Mouse (Mus musculus) heart, adult 11 months (tissue): ENCODE measurements around the gene Krtcap2.

Source experiments
- DNase-seq: peaks from one replicate; pipeline ENCODE4 v3.0.0; 2022

The Krtcap2 gene

GRCm38 (mm10) chr3:89250435-89251040, 4.8 kb downstream of the Krtcap2 start:
- DNase-seq = peak; percentile 98

DNA sequence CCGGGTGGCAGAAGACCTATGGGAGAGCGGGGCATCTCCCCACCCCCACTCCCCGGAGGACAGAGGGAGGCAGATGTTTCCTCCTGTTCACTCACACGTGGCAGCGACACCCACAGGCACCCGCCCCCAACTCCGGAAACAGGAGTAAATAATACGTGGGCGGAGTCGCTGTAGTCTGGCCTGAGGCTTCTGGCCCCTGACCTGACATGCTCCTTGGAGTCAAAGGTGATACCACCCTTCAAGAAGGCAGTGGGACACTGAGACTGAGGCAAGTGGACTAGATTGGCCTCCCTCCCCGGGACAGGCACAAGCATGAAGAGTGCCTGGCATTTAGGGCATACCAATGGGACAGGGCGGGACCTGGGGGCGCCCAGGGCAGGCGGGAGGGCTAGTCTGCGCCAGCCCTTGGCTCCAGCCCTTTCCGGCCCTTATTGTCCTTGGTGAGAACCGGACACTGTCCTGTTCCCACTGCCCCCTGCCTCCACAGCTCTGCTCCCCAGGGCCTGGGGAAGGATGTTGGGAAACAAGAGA, 5.7 kb downstream of the Krtcap2 start:
- DNase-seq = peak; percentile 99

- no peak for DNase-seq
These were observed 9.2 kb downstream of the Krtcap2 start for GRCm38 (mm10) chr3:89254994-89255393.

DNA sequence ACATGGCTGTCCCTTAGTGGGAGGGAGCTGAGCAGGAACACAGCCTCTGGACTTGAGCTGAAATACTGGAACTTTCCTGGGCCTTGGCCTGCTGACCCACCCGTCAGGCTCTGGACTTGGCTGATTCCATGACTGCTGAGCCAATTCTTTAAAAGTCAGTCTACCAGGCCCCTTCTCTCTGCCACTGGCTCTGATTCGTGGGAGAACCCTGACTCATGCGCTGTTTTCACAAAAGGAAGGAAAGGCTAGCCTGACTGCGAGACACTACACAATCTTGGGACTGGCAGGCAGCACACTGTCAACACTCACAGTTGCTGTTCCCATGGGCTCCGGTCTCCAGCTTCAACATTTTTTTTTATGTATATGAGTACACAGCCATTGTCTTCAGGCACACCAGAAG, 10.4 kb downstream of the Krtcap2 start:
- peak; percentile 97 for DNase-seq

- no peak for DNase-seq
These were observed 13.3 kb downstream of the Krtcap2 start, which contains the start of gene Dpm3 for GRCm38 (mm10) chr3:89259076-89259475. TSS of gene Dpm3 (plus strand) at chr3:89259358.

DNA sequence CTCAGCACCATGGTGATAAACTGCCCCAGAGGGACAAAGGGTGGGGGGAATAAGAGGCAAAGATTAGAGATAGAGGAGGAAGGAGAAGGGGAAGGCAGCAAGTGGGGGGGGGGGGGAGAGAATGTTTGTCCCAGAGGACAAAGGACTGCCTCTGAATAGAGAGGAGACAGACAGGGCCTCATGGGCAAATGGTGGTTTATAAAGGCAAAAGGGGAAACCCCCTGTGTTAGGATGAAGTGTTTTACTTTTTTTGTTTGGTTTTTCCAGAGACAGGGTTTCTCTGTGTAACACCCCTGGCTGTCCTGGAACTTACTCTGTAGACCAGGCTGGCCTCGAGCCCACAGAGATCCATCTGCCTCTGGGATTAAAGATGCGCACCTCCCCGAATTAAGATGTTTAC, 14.4 kb downstream of the Krtcap2 start:
- DNase-seq = no peak

DNA sequence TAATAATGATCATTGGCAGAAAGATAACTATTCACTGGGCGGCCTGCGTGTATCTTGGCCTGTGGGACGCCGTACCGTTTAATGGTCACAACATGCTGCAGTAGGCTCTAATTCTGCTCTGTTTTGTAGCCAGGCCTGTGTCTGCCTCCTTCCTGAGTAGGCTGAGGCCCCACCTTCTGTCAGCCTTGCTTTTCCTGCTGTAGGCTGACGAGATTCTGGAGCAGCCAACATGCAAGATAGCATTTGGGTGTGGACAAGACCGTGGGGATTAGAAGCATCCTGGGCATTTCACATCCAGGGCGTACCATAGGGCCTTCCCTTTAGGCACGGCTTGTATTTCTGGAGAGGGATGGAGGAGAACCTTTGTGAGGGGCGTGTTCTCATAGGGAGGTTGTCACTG, 16.7 kb downstream of the Krtcap2 start:
- peak; percentile 98 for DNase-seq

GRCm38 (mm10) chr3:89266439-89266893, 20.7 kb downstream of the Krtcap2 start:
- peak; percentile 98 for DNase-seq

DNA sequence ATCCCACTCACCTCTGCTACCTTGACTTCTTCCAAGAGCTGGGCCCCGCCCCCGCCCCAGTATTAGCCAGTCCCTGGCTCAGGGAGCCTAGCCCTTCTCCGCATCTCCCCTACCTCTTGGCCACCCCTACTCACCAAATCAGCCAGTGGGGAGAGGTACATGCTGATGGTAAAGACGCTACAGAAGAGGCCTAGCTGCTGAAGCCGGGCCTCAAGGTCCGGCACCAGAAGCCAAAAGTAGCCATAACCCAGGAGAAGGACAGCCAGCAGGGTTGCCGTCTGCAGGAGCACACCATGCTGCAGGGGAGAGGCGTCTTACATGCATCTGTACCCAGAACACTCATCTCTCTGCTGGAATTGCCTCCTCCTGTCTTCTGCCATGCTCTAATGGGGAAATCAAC, 23.1 kb downstream of the Krtcap2 start:
- peak; percentile 88 for DNase-seq

- peak; percentile 99 for DNase-seq
These were observed 24.4 kb downstream of the Krtcap2 start, which contains the start of gene Slc50a1 for GRCm38 (mm10) chr3:89270051-89270755. TSS of gene Slc50a1 (minus strand) at chr3:89270570.

GRCm38 (mm10) chr3:89270891-89271290, 25.1 kb downstream of the Krtcap2 start:
- peak; percentile 98 for DNase-seq

- peak; percentile 95 for DNase-seq
These were observed 26.0 kb downstream of the Krtcap2 start for GRCm38 (mm10) chr3:89271760-89272159.

- DNase-seq = no peak
These were observed 30.3 kb downstream of the Krtcap2 start for GRCm38 (mm10) chr3:89276061-89276460.

- DNase-seq = peak; percentile 97
These were observed 31.7 kb downstream of the Krtcap2 start for GRCm38 (mm10) chr3:89277281-89278021.

DNA sequence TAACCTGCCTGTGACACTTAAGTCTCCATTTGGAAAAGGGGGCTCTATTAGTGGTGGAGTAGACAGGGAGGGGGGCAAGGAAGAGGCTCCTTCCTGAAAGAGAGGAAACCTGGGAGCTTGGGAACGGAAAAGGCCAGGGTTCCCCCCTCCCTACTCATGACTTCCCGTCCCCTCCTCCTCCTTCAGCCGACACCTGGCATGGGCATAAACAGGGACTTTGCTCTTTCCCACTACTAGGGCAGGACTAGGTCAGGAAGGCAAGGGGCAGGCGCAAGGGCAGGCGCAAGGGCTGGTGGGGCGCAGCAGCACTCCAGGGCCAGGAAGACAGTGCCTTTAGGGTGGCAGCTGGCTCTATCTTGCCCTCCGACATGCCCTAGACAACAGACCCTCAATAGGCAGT, 32.3 kb downstream of the Krtcap2 start:
- peak; percentile 99 for DNase-seq

DNA sequence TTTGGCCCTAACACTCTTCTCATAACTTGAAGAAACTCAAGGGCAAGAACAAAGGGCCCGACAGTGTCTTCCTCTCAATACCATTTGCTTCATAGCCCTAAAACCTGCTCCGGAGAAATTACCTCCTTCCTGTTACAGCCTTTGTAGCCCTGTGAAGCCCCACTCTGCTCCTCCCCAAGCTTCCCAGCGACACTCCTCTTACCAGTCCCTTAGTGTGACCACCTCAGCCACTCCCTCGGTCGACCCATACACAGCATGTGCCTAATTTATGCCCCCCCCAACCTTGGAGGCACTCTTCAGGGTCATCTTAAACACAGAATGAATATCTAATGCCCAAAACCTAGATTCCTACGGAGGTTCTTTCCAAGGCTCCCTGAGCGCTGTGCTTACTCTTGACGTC, 32.9 kb downstream of the Krtcap2 start:
- peak; percentile 91 for DNase-seq

DNA sequence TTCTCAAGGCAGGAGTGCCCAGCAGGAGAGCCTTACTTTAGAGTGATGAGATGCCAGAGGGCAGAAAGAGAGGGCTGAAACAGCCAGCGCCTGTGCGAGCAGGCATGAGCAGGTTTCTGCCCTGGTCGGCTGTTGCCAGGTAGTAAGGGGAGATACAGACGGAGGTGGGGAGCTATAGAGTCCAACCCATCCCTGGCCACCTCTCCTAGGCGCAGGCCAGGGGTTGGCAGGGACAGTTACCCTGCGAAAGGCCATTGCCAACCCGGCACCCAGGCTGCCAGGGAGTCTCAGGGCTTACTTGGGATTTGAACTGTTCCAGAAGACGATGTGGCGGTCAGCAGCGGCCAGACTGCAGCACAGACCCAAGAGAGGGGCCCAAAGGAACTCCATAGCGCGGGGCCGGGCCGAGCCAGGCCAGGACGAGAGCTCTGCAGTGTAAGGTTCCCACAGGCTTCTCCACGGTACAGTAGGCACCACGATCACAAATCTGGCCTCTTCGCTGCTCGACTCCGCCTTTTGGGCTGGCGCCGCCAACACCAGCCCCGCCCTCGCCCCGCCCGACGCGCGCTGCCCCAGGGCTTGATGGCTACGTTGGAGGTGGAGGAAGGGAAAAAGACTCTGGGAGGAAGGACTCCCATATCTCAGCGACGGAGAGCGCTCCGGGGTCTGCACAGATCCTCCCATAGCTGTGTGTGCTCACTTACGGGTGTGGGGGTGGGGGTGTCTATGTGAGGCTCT, 33.6 kb downstream of the Krtcap2 start:
- DNase-seq = peak; percentile 99

GRCm38 (mm10) chr3:89280050-89280605, 34.4 kb downstream of the Krtcap2 start:
- DNase-seq = no peak

DNA sequence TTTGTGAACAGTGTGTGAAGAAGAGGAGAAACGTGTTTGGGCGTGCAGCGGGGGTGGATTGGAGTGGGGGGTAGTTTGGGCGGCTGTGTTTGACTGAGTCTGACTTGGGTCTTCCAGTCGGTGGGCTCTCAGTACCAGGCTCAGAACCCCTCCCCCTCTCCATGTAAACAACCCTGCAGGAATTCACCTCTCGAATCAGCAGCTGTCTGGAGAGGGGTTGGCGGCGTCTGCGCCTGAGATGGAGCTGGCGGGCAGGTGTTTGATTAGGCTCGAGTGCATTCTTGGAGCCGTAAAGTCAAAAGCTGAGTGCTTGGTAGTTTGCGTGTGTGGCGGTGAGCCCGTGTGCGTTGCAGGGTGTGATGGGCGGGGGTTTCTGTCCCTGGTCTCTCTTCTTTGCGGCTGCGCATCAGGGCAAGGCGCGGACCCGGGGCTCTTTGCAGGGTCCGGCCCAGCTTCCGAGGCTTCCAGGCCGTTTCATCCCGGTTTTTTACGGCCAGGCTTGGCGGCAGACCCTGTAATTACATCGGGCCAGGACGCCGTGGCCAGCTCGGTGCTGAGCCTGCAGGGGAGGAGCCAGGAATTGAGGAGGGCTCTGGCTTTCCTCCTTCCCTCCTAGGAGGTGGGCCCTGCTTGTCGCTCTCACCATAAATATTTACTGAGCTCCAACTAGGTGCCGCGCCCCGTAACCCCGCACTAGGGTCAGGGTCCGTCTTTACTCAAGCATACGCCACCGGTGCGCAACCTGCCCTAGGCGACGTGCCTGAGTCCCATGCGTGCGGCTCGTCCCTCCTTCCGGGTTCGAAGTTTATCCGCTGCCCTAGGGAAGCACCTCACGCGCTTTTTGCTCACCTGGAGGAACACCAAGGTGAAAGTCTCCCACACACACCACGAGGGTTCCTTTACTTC, 35.1 kb downstream of the Krtcap2 start, which contains the start of gene Efna1:
Gene Efna1, minus strand, starts transcription at position 537 of the 906 bp plus-strand sequence.
- DNase-seq = peak; percentile 99

GRCm38 (mm10) chr3:89281579-89282290, 36.0 kb downstream of the Krtcap2 start:
- DNase-seq = peak; percentile 98
